Mouse (Mus musculus) frontal cortex, postnatal 10 days (tissue): ENCODE measurements around the gene Gpr173.
"Not testable (repeated sequence)": the region's sequence is repeated elsewhere in the genome, so short reads cannot be mapped to it uniquely, and the experiment has no call there.

Experiments used
- DNase-seq, 2 experiments: peaks; one replicate each; pipeline ENCODE4 v3.0.0; 2022; ENCODE audit warnings: low spot score in 2 of 2, mixed read lengths in 1 of 2

The Gpr173 gene

DNA sequence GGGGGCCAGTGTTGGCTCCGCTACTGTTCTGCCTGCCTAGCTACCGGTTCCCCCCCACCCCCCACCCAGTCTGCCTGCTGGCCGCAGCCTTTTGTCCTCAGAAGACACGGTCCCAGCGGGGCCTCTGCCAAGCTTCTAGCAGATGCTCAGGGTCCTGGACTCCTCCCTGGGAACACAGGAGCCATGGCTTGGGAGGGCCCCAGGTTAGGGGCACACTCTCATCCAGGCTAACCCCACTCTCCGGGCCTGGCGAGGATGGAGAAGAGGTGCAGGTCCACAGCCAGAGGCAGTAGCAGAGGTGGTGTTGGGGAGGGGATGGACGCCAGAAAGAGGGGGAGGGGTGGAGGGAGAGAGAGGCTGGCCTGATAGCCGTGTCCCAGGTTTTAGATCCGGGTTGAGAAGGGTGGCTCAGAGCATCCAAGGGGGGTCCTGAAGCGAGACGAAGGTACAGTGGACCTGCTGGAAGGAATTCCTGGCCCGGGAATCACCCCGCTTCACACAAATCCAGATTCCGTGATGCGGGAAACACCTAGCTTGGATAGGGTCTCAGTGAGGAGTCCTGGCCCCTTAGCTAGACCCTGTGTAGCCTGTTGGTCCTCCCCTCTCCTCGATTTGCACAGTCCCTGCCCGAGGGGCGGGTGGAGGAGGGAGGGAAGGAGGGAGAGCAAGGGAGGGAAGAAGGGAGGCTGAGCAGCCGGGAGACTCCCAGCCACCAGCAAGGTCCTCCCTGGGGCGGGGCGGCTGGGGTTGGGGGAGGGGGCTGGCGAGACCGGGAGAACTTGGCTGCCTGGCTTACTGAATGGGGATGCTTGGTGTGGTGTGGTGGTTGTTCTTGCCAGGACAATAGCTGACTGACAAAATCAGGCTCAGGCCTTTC is at the start of gene Gpr173:
Gpr173 (minus strand) TSS at position 308 of the 877 bp plus-strand sequence.
- DNase-seq = peak; percentile 56

DNA sequence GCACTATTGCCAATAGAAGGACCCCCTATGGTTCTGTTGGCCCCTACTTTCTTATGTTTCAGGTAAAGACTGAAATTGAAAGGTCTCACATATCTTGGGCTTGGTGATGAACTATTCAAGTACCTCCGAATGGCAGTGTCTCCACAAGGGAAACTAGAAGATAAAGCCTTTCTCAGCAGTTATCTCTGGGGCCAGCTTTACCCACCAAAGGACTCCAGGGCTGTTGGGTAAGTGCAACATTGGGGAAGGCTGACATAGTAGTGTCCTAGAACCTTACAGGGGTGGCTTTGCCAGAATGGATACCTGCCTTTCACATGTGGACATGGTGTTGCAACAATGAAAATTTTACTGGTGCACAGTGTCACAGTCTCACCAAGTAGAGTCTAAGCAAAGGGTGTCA is 34.7 kb upstream of the Gpr173 start:
- no peak for DNase-seq

DNA sequence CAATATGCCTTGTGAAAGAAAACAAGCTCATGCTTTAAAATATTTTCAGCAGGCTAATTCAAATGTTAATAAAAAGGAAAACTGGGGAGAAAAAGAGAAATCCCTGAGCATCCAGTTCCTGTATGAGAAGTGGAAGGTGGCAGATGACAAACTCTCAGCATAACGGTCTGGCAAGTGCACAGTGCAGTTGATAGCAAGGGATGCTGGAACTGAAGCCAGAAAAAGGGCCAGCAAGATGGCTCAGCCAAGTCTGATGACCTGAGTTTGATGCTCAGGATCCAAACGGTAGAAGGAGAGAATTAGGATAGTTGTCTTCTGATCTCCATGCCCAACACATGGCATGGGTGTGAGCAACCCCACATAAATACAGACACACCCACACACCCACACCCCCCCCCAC is 31.6 kb upstream of the Gpr173 start:
- DNase-seq = no peak

DNA sequence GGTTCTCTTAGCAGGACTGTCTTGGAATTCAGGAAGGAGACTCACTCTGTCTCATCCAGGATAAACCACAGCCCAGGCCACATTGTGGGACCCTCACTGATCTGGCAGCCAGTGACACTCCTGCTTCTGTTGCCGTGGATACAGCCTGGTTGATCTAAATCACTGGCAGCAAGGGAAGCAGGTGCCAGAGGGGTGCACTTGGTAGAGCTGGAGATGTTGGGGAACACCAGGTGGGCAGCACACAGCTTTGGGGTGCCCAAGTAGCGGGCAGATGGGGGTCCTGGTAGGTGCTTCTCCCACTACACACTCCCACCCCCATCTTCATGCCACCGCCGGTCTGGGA is 479 bp downstream of the Gpr173 start:
- peak in 1 of 2 experiments; percentile 16 for DNase-seq

DNA sequence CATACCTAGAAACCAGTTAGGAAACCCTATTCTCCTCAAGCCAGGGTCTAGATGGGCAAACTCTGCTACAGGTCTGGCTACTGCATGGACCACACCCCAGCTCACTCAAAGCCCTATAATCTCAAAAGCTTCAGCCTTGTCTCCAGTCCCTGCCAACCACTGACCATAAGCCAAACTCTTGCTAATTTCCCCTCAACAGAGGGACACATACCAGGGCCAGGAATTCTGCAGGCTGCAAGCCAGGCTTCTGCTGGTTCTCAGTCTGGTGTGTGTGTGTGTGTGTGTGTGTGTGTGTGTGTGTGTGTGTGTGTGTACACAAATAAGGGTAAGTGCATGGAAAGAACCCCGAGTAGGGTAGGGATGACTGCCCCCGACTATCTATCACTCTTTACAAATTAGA is 2.1 kb downstream of the Gpr173 start:
- no peak for DNase-seq

DNA sequence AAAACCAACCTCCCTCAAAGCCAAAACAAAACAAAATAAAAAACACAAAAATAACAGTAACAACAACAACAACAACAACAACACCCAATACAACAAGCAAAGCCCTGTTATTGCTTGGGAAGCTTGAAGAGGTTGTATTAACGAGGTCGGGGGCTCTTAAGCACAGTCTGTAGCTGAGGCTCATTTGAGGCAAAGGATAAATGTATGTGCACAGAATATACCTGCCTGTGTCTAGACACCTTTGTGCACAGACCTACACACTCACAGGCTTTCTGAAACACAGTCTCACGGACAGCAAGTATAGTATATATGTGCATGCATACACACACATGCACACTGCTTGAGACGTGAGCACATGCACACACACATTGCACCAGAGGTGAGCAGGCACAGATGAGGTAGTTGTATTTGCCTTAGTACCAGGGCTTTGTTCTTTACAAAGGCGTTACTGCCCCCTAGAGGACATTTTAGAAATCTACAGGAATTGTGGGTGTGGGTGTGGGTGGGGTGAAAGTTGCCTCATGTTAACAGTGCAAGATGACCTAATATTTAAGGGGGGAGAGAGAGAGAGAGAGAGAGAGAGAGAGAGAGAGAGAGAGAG is 15.9 kb downstream of the Gpr173 start:
- no peak for DNase-seq

DNA sequence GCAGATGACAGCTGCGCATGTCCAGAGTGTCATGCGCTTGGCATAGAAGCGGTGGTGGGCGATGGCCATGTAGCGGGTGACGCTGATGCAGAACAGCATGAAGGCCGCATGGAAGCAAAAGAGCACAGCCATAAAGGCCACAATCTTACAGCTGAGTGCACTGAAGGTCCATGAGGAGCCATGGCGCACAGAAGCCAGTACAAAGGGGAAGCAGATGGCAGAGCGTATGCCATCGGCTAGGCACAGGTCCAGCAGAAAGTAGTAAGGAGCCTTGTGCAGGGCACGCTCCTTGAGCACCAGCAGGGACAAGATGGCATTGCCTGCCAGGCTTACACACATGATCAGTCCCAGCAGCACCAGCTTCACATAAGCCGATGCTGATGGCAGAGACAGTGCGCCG is 21.5 kb downstream of the Gpr173 start:
- DNase-seq = no peak

DNA sequence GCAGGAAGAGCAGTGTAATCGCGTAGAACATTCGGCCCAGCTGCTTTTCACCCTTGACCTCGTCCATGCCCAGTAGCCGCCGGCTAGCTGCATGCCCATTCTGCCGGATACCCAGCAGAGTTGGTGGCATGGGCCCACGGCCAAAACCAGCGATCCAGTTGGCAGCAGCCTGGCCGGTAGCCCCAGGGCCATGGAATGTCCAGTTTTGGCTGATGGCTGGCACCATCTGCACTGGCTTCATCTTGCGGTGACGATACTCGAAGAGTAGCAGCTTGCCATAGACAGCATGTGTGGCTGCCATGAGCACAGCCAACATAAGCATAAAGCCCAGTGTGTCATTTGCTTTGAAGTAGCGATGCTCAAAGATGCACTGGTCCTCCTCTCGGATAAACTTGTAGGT is 21.9 kb downstream of the Gpr173 start:
- no peak for DNase-seq

DNA sequence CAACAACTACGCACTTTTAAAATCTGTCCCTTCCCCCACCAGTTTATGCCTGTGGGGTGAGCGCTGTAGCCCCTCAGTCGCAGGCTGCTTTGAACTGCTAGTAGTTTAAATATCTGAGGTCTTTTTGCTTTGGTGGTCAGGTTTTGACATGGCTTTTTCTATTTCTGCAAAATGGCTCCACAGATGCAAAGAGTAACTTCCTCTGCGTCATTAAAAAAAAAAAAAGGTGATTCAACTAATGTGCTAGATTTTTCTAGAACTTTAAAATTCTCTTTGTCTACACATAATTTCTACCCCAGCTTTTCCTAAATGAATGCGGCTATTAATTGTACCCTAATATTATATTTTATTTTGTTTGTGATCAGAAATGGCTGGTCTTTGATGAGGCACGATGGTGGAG is 25.6 kb downstream of the Gpr173 start:
- DNase-seq = no peak

DNA sequence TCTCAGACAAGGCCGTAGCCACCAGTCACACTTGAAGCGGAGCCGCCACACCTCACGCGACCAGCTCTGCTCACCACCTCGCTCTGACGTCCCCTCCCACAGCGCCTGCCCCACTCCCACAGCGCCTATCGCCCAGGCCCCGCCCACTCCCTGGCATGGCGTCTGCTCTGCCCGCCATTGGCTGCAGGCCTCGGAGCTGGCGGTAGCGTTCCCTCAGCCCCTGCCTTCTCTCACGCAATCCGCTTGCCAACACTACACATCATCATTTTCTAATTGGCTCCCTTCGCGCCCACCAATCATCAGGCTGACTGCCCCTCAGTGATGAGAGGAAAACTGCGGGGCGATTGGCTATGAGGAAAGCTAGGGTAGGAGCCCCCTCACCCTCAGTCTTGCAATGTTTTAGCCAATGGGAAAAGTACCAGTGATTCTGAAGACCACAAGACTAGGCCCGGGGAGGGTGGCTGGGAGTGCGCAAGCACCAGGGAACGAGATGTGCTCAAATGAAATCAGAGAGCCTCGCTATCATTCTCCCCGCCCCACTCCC is 26.1 kb downstream of the Gpr173 start, which contains the start of gene Tspyl2:
Tspyl2 (minus strand) TSS at position 68 of the 544 bp plus-strand sequence.
- peak; percentile 92 to 96 for DNase-seq

DNA sequence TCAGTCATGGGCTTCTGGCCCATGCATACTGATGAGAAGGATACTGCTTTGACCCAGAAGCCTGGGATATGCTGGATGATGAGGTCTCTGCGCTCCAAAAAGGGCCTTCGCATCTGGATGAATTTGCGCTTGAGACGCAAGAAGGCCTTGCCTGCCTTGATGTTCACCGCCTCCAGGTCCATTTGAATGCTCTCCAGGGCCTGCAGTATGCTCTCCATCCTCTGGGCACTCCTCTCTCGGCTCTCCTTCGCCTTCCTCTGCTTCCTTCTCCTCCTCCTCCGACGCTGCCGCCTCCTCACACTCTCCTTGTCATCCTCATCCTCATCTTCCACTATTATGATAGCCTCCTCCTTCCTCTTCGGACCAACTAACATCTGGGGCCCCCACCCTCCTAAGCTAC is 27.0 kb downstream of the Gpr173 start:
- DNase-seq = no peak

DNA sequence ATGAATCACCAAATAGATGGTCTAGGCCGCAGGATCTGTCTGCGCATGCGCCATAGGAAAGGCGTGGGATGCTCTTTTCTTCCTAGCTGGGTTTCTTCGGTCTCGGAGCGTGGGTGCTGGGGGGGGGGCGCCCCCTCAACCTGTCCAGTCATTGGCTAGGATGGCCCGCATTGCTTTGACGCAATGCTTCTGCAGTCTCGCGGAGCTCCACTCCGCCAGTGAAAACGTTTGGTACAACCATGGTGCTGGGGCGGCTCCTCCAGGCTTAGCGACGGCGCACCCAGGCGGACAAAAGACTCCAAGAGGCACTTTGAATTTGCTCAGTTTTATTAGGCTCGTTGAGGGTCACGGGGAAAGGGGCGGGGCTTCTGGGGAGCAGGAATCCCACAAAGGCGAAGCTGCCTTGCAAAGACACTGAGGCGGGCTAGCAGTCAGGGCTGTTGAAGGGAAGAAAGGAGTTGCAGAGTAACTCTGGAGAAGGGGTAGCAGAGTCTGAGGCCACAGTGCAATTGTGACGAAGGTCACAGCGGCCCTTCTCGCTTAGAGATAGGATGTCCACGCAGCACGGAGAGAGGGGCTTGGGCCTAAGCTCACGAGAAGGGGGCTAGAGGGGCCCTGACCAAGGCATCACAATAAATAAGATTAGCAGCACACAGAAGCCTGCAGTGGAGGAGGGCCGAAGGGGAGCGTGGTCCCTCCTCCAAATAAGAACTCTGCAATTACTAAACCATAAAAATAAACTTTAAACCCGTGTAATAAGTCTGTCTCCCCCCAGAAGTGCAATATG is 31.8 kb downstream of the Gpr173 start:
- DNase-seq = peak; percentile 86 to 91

DNA sequence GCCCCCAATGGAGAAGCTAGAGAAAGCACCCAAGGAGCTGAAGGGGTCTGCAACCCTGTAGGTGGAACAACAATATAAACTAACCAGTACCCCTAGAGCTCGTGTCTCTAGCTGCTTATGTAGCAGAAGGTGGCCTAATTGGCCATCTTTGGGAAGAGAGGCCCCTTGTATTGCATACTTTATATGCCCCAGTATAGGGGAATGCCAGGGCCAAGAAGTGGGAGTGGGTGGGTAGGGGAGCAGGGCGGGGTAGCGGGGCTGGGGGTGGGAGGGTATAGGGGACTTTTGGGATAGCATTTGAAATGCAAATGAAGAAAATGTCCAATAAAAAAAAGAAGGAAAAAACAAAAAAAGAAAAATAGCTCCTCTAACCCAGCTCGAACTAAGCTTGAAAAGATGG is 32.4 kb downstream of the Gpr173 start:
- DNase-seq = not testable (repeated sequence)

DNA sequence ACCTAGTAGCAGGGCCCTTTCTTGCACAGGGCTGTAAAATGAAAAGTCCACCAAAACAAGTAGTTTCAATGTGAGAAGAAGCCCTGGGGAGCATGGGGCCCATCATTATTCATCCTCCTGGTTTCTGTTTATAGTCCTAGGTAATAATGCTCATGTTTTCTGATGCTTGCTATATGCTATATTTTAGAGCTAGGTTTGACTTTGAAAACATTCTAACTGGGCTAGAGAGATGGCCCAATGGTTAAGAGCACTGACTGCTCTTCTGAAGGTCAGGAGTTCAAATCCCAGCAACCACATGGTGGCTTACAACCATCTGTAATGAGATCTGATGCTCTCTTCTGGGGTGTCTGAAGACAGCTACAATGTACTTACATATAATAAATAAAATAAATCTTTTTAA is 39.1 kb downstream of the Gpr173 start:
- DNase-seq = not testable (repeated sequence)

DNA sequence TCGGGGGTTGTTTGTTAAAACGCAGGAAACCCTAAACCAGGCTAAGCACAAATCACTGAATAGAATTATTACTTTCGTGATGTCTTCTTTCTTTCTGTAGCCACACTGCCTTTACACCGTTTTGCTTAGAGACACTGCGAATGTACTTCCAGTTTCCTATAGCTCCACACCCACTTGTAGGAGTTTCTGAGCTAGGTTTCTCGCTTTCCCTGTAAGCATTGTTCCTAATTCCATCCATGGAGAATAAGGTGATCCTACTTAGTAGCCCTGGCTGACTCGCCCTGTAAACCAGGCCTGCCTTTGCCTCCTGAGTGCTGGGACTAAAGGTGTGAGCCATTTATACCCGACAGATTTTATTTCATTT is 40.8 kb downstream of the Gpr173 start:
- DNase-seq = no peak

DNA sequence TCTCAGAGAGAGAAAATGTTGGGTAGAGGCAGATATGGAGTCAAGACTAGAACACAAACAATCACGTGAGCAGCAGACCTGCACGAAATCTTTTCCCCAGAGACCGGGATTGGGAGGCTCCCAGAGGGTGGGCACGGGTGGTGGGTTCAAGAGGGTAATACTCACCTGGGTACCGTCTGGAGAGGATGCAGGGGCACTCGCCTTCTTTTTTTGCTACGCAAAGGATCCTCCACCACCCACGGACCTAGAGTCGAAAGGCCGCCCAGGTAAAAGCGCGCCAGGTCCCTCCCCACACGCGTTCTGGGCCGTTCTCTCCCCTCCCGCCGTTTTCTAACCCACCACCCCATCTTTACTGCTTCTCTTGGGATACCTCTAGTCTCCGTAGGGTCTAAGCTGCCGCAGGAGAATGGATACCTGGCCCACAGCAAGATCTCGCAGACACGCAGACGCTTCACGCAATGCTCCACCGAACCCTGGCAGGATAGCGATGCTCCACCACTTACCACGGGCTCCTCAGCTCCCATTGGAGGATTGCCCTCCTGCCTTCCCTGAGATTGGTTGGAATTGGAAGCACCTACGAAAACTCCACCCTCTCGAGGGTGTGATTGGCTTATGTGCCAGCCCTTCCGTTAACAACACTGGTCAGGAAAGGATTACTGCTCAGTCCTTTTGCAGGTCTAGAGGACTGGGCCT is 41.4 kb downstream of the Gpr173 start, which contains the start of gene Kantr:
Kantr (minus strand) TSS at position 500 of the 693 bp plus-strand sequence.
- DNase-seq = peak; percentile 68 to 69

DNA sequence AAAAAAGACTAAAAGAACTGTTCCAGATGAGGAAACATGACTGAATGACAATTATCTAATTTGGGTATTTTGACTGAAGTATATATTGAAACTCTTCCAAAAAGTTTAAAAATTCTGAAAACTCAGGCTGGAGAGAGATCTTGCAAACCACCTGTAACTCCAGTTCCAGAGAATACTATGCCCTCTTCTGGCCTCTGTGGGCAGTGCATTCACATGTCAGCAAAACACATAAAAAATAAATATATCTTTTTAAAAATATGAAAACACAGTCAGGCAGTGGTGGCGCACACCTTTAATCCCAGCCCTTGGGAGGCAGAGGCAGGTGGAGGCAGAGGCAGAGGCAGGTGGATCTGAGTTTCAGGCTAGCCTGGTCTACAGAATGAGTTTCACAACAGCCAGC is 44.9 kb downstream of the Gpr173 start:
- no peak for DNase-seq

DNA sequence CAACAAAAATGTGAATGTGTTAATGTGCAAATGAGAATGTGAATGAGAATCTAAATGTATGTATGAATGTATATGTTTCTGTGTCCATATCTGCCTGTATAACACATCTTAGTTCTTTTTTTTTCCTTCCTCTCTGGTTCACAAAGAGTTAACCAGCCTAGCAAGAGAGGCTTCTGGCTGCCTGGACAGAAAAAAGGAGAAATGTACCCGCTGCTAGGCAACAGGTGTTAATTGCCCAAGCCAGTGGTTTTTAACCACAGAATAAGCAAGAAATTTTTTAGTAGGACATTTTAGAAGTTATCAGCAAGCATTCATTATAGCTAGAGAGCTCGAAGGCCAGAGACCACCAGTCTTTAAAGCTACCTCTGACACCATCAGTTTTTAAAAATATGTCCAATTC is 45.7 kb downstream of the Gpr173 start:
- no peak for DNase-seq

DNA sequence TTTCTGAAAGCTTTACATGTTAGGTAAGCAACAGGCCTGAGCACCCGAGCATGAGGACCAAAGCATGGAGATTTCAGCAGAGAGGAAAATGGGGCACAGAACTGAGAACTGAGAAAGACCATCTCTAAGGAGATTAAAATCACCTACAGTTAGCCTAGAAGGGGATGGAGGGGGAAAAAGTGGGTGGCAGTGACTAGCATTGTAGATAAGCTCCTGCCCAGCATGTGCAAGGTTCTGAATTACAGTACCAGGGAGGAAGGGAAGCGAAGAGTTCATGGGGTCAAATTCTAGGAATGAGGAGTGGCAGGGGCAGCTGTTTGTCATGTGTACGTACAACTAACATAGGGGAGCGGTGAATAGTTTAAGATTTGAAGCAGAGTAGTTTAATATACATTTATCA is 48.0 kb downstream of the Gpr173 start:
- no peak for DNase-seq

DNA sequence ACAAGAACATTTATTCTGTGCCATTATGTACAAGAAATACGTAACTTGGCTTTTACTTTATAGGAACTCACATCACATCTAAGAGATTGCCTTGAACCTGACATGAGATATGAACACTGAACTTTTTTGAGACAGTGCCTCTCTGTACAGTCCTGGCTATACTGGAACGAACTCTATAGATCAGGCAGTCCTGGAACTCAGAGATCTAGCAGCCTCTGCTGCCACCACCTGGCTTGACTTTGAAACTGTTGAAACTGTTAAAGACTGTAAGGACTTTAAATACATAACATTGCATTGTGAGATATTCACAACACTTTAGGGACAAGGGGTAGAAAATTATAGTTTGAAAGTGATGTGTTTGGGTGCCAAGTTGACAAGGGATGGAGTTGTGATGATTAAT is 60.6 kb downstream of the Gpr173 start:
- no peak for DNase-seq

DNA sequence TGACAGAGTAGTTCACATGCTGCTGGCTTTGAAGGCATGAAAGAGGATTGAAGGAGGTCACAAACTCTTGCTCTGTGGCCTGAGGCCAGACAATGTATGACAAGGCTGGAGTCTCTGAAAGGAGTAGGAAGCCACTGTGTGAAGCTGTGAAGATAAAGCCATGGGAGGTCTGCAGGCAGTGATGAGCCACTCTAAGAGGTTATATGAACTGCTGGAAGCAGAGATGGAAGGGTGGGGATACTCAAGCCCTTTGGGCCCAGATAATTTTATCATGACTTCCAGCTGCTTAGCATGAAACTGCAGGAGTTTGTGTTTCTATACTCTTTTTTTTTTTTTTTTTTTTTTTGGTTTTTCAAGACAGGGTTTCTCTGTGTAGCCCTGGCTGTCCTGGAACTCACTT is 61.1 kb downstream of the Gpr173 start:
- DNase-seq = no peak

DNA sequence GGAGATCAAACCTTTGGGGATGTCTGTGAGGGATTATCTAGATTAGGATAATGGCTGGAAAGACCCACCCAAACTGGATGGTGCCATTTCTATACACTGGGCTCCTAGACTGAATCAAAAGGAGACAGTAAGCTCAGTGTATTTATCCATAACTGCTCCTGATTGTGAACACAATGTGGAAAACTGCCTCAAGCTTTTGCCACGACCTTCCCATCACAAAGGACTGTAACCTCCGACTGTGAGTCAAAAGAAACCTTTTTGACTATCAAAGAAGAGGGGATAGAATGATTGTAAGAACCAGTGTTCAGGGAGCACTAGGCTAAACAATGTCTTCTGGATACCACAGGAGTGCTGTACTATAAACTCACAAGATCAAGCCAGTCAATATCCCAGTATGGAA is 62.3 kb downstream of the Gpr173 start:
- no peak for DNase-seq
